Mouse (Mus musculus) regulatory T cell (primary cell): ENCODE results near the gene Inca1.

ENCODE experiments used
- in situ Hi-C: fragments of 300-600 bp; cut with MboI, MseI; formaldehyde crosslinking; loops from one replicate; pipeline ENCODE4 v1.15.1; 2025; ENCODE audit warnings: high pct_unique_total_duplicates

The Inca1 gene

GRCm38 (mm10) chr11:70654198-70654922 lies 45.6 kb downstream of the Inca1 start, which contains the start of gene Pfn1:
Gene Pfn1 (minus strand): TSS chr11:70654644.
- in situ Hi-C loops, result loop anchor here (5.0 to 25.0 kb wide), 2 partner anchors 48 to 1242 kb away; partner anchors contain the start of genes Inca1, Kdm6b and Kif1c

- in situ Hi-C loops, result loop anchor here (5.0 to 25.0 kb wide), 2 partner anchors 49 to 1241 kb away; partner anchors contain the start of genes Inca1, Kdm6b and Kif1c
These were observed 46.4 kb downstream of the Inca1 start for GRCm38 (mm10) chr11:70653345-70654197.

DNA sequence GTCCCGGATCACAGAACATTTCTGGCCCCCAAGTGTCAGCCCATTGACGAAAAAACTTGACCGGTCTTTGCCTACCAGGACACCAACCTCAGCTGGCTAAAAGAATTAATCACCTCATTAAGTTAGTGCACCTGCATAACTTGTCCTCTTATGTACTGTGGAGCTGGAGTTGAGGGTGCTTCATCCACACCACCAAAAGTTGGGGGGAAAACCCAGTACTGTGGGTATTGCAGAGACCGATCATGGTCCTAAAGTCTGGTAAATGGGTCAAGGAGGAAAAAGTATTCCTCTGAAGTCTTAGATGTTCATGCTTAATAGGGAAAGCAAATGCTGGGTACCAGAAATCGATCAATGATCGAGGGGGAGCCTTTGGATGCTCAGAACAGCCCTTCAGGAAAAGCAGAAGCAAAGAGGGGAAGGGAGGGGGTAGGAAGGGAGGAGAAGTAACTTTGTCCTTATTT lies 47.0 kb downstream of the Inca1 start:
- in situ Hi-C loops, result loop anchor here (5.0 to 25.0 kb wide), 2 partner anchors 49 to 1241 kb away; partner anchors contain the start of genes Inca1, Kdm6b and Kif1c

- in situ Hi-C loops, result loop anchor here (5.0 to 25.0 kb wide), 2 partner anchors 50 to 1240 kb away; partner anchors contain the start of genes Inca1, Kdm6b and Kif1c
These were observed 47.7 kb downstream of the Inca1 start for GRCm38 (mm10) chr11:70652029-70652883.

- in situ Hi-C loops, result loop anchor here (5.0 to 25.0 kb wide), 2 partner anchors 51 to 1239 kb away; partner anchors contain the start of genes Inca1, Kdm6b and Kif1c
These were observed 48.6 kb downstream of the Inca1 start for GRCm38 (mm10) chr11:70651391-70651790.

DNA sequence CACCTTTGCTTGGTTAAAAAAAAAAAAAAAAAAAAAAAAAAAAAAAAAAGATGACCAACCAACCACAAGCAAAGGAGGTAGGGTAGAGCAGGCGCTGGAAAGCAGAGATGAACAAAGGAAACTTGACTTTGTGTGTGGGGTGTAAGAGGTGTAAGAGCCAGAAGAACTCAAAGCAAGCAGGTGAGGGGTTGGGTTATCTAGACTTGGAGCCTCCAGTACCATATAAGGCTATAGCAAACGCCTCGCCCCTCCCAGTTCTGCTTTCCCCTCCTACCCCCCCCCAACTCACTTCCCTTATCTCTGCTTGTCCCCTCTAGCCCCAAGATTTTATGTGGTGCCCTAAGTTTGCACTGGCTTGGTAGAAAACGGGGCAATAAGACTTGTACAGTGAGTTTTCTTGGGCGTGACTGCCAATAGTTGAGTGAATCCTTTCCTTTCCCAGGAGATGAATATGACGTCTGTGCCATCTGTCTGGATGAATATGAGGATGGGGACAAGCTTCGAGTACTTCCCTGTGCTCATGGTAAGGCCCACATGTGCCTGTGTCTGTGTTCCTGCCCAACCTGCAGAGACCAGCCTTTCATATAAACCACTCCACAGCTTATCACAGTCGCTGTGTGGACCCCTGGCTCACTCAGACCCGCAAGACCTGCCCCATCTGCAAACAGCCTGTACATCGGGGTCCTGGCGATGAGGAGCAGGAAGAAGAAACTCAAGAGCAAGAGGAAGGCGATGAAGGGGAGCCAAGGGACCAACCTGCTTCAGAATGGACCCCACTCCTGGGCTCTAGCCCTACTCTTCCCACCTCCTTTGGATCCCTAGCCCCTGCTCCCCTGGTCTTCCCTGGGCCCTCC lies 49.4 kb downstream of the Inca1 start:
- in situ Hi-C loops, result loop anchor here (5.0 to 25.0 kb wide), 2 partner anchors 52 to 1238 kb away; partner anchors contain the start of genes Inca1, Kdm6b and Kif1c

GRCm38 (mm10) chr11:70649185-70649734 lies 50.7 kb downstream of the Inca1 start:
- in situ Hi-C loops, result loop anchor here (5.0 kb wide), 1 partner anchor 982 kb away; the partner anchor contains the start of gene Cd68

GRCm38 (mm10) chr11:70648512-70648911 lies 51.4 kb downstream of the Inca1 start:
- in situ Hi-C loops, result loop anchor here (5.0 kb wide), 1 partner anchor 981 kb away; the partner anchor contains the start of gene Cd68

GRCm38 (mm10) chr11:70647716-70648420 lies 52.1 kb downstream of the Inca1 start:
- in situ Hi-C loops, result loop anchor here (5.0 kb wide), 1 partner anchor 981 kb away; the partner anchor contains the start of gene Cd68

DNA sequence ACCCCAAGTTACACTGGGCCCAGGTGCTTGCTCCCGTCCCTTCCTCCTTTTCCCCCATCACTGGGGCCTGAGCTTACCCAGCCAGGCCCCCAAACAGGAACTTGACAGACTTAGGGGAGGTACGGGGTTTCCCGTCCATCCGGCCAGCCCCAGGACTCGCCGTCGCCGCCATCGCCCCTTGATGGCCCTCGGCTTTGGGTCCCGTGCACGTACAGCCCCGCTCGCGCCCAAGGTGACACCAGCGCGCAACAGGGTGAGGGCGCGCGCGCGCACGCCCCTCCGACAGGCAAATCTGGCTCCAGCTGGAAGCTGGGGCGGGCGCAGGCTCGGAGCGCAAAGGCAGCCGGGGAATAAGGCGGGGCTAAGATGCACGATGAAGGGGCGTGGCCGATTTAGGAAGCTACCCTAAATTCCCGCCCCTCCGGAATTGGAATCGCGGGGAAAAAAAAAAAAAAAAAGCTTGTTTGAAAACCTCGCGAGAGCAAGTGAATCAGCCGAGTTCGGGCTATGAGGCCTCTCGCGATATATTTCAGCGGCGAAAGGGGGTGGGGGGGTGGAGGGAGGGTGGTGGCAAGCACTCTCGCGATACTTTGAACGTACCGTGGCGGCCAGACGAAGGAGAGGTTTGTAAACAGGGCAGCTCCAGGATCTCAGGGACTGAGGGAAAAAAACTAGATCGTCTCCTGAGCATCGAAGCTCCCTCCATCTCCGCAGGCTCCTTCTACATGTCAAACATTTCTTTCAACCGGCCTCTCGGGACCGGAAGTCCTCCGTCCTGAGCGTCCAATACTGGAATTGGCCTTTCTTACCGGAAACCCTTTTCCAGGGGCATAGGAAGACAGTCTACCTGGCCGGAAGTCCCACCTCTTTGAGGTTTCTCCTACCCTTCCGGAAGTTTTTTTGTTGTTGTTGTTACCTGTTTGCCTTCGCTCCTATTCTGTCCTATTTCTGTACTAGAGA lies 53.0 kb downstream of the Inca1 start, which contains the start of the genes Rnf167 and Slc25a11:
TSS of gene Rnf167 (plus strand) at position 545 of the 960 bp plus-strand sequence.
TSS of gene Slc25a11 (minus strand) at position 789 of the 960 bp plus-strand sequence.
- in situ Hi-C loops, result loop anchor here (5.0 kb wide), 1 partner anchor 980 kb away; the partner anchor contains the start of gene Cd68

- in situ Hi-C loops, result loop anchor here (5.0 kb wide), 1 partner anchor 979 kb away; the partner anchor contains the start of gene Cd68
These were observed 53.7 kb downstream of the Inca1 start for GRCm38 (mm10) chr11:70646259-70646555.

DNA sequence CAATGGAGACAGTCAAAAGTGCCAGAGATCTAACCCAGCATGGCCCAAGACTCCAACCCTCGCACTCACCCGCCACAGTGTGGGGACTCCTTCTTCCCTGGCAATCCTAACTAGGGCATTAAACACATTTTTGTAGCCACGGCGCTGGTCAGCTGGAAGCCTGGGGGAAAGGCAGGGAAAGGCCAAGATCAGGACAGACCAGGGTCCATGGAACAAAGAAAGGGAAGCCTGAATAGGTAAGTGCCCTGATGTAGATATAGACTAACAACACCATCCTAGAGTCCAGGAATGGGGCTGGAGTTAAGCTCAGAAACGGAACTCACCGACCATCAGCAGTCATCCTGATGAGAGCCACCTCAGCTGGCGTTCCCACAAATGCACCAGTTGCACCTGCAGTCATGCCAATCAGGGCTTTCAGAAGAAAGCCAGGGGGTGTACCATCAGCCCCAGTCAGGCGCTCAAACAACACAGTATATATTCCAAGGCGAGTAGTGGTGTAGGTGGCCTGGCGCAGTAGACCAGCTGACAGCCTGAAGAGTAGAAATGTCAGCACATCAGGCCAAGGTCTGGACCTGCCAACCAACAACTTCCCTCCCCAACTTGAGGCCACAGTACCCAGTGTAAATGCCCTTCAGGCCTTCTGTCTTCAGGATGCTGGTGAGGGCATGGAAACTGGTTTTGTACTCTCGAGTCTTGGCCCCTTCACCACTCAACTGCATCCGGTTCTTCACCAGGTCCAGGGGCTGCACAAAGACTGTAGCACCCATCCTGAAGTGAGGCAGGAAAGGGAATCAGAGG lies 54.3 kb downstream of the Inca1 start:
- in situ Hi-C loops, result loop anchor here (5.0 kb wide), 1 partner anchor 978 kb away; the partner anchor contains the start of gene Cd68

- in situ Hi-C loops, result loop anchor here (5.0 kb wide), 1 partner anchor 977 kb away; the partner anchor contains the start of gene Cd68
These were observed 55.3 kb downstream of the Inca1 start for GRCm38 (mm10) chr11:70644564-70645103.

DNA sequence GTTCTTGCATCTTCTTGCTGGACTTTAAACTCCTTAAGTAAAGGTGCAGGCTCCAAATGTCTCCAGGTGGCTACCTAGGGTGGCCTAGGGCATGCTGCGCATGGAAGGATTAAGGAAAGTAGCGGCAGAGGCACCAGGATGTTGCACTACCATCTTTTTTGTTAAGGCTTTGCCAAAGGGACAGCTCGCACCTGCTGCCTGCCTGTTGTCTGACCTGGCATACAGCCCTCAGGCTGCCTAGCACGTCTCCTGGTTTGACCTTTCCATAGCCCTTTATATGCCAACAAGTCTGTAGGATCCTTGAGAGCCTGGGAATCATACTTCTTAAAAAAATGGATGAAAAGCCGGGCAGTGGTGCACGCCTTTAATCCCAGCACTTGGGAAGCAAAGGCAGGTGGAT lies 56.9 kb downstream of the Inca1 start:
- in situ Hi-C loops, result no loop called here

GRCm38 (mm10) chr11:70641241-70641640 lies 58.7 kb downstream of the Inca1 start:
- in situ Hi-C loops, result no loop called here

DNA sequence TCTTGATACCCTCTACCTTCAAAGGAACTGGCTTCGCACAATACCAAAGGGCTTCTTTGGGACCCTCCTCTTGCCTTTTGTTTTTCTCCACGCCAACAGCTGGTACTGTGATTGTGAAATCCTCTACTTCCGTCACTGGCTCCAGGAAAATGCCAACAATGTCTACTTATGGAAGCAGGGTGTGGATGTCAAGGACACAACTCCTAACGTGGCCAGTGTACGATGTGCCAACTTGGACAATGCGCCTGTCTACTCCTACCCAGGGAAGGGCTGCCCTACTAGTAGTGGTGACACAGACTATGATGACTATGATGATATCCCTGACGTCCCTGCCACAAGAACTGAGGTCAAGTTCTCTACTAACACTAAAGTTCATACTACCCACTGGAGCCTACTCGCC lies 60.0 kb downstream of the Inca1 start:
- in situ Hi-C loops, result no loop called here
